Mouse (Mus musculus): Measurements from ENCODE around the gene Hist1h2ak.
"Not testable (repeated sequence)": the region's sequence is repeated elsewhere in the genome, so short reads cannot be mapped to it uniquely, and the experiment has no call there.

Gene Hist1h2ak

DNA sequence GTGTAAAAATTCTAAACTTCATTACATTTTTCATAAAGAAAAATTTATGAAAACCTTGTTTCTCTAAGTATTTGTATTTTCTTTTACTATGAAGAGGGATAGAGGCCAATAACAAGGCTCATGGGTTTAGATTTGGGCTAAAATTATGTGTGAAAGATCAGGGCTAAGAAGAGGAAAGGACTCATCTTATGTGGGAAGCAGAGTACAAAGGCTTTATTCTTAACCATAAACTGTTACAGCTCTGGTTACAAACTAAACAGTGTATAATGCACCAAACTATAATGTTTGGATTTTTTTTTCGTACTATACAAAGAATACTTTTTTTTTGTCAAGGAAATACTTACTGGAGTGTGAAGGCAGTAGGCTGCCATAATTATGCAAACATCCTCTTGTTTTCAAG lies 2.1 kb upstream of the Hist1h2ak start:
- DNase-seq = no peak

GRCm38 (mm10) chr13:21754294-21755001 lies 821 bp upstream of the Hist1h2ak start:
- DNase-seq = peak in 1 of 2 experiments; percentile 15

- no peak for DNase-seq
Observed at GRCm38 (mm10) chr13:21753051-21753523, 540 bp downstream of the Hist1h2ak start.

GRCm38 (mm10) chr13:21752356-21752755 lies 1.3 kb downstream of the Hist1h2ak start:
- no peak for DNase-seq

DNA sequence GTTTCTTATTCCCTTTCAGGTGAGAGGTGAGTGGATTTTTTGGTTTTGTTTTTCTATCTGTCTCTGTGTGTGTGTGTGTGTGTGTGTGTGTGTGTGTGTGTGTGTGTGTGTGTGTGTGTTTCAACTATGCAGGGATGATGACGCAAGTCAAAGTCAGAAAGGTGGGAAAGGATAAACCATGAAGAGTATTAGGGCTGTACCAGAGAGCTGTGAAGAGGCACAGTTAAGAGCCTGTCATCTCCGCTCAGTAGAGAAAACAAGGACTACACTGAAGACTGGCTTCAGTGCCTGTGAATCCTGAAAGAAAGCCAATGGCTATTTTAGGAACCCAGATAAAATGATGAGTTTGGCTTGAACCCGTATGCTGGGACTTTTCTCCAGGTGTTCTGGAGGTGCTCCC lies 1.8 kb downstream of the Hist1h2ak start:
- no peak for DNase-seq

DNA sequence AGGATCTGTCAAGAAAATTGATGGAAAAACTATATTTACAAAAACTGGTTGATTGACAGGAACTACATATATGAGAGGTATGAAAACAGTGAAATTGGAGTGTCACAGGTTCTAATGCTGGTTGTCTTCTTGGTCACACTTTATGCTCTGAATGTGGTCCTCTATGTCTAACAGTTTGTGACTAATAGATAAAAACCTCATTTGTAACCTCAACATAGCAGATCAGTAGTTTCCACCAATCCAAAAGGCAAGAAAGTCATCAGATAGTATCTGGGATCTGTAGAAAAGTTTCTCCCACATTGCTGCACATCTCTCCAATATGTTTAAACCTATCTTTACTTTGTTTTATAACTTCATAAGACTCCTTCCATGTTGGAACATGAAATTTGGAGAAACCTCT lies 2.2 kb downstream of the Hist1h2ak start:
- no peak for DNase-seq

DNA sequence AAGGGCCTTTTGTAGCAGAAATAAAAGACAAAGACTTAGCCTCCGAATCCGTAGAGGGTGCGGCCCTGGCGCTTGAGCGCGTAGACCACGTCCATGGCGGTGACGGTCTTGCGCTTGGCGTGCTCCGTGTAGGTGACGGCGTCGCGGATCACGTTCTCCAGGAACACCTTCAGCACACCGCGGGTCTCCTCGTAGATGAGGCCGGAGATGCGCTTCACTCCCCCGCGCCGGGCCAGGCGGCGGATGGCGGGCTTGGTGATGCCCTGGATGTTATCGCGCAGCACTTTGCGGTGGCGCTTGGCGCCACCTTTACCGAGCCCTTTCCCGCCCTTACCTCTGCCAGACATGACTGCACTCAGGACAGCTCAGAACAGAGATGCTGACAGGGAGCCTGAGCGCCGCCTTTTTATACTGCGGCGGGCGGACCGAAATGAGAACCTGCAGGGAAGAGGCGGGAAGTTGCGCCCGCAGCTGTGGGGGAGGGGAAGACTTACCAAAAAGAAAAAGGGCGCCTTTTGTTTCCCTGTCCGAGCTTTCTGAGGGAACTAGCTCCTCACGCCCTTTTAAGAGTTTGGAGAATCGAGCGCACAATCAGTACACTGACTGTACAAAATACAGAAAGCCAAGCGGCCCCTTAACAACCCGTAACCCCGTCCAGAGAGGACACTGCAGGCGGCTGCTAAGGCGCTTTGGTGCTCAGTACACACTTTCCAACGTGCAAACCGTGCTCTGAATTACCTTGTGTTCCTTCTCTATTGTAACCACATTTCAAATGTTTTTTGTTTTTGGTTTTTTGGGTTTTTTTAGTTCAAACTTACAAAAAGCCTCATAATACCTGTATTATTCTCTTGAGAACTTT lies 3.2 kb downstream of the Hist1h2ak start, which contains the start of gene Hist1h4k:
TSS of gene Hist1h4k (minus strand) at position 347 of the 859 bp plus-strand sequence.
- DNase-seq = peak; percentile 92 to 94

- no peak for DNase-seq
Observed at GRCm38 (mm10) chr13:21749387-21750158, 4.1 kb downstream of the Hist1h2ak start.

DNA sequence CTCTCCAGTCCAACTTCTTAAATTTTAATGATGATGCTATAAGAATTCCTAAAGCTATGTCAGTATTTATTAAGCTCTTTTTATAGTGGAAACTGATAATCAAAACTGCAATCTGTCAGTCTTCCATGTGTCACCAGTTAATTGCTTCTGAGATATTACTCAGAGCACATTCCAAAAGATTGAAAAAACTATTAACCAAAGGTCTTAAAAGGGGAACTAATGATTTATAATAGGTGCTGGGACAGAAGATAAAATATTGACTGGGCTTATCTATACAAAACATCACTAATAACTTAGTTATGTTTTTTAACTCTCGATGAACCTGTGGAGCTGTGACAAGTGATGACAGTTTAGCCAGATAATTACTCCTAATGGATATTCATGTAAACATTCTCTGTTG lies 8.6 kb downstream of the Hist1h2ak start:
- no peak for DNase-seq

- DNase-seq = peak; percentile 74 to 78
Observed at GRCm38 (mm10) chr13:21734906-21735767, 18.5 kb downstream of the Hist1h2ak start, which contains the start of gene Hist1h4j. Hist1h4j (plus strand) TSS chr13:21735064.

DNA sequence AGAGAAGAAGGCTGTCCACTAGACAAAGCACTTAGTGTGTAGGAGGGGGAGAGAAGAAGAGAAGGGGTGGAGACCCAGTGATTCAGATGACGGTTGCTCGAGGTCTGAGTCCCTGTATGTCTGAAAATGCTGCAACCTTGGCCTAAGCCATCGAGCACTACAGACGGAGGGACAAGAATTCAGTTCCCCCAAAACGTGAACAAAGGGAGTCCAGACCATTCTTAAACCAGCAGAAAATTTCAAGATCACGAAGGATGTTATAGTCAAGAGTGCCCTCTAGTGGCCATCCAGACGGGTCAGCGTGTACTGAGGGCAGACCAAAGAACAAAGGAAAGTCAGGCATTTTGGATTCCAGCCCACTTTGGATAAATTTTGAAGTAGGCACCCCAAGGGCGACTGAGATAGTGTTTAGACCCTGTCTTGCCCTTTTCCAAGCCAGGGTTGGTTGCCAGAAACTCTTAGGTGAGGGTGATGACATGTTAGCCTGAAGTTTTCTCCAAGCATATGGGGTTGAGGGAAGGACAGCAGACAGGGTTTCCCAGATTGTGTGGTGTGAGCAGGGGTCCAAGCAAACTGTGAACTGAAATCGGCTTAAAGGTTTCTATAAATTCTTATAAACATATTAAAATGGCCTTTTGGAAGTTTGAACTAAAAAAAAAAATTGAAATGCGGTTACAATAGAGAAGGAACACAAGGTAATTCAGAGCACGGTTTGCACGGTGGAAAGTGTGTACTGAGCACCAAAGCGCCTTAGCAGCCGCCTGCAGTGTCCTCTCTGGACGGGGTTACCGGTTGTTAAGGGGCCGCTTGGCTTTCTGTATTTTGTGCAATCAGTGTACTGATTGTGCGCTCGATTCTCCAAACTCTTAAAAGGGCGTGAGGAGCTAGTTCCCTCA lies 19.4 kb downstream of the Hist1h2ak start:
- DNase-seq = peak; percentile 81 to 82

DNA sequence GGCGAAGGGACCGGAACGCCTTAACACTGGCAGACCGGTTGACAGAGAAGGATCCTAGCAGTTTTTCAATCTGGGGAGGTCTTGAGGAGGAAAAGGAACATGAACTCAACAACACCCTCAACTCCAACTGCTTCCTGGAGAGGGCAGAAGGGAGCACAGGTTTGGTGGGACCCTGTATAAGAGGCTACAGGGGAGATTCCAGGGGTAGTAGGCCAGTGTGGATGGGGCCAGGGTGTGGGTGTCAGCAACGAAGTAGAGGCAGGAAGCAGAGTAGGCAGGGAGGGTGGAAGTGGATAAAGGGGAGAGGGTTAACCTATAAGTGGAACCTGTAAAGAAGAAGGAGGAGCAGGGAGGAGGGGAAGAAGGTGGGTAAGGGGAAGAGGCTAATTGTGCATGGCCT lies 20.2 kb downstream of the Hist1h2ak start:
- DNase-seq = no peak

GRCm38 (mm10) chr13:21729544-21729943 lies 24.1 kb downstream of the Hist1h2ak start:
- no peak for DNase-seq

DNA sequence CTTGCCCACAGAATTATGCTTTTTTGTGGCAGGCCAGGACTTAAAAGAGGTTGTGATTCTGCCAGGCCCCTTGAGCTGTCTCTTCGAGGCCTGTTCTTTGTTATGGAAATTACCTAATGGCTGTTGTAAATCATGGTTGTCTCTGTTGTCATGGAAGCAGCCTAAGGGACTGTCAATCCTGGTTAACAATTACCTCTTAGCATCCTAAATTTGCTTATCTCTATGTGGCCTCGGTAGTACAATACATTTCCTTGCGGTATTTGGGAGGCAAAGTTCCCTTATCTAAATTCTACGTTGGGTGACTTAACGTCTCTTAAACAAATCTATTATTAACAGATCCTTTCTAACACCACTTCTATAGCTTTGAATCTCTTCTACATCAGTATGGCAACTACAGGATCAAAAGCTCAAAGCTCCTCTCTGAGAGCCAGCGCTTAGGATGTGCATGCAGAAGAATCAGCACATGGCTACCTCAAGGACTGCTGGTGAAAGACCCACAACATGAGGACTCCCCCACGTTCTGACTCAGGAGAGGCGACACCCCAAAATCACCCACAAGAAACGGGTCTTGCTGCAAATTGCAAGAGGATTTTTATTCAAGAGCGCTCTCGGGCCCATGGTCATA lies 25.6 kb downstream of the Hist1h2ak start:
- no peak for DNase-seq

DNA sequence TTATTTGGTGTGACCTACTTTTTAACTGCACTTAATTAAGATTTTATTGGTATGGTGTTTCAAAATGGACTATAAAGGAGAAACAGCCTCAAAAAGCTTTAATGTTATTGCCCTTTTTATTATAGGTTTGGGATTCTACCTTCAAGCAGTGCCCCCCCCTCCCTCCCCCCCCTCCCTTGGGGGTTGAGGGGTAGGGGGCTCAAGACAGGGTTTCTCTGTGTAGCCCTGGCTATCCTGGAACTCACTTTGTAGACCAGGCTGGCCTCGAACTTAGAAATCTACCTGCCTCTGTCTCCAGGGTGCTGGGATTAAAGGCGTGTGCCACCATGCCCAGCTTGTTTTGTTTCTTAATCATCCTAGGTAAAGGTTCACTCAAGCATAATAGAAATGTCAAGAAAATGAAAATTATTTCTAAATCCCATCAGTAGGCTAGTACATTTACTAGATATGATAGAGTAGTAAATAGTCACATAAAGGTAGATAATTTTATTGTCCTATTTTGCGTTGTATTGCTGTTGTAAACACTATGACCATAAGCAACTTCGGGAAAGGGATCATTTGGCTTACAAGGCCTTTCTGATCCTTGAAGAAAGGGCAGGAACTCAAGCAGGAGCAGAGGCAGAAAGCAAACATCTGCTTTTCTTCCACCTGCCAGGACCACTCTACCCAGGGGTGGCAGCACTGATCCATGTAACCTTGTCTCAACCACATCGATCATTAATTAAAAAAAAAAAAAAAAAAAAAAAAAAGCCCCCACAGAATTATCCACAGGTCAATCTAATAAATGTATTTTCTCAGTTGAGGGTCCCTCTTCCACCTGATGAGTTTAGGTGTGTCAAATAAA lies 30.4 kb downstream of the Hist1h2ak start:
- no peak for DNase-seq

DNA sequence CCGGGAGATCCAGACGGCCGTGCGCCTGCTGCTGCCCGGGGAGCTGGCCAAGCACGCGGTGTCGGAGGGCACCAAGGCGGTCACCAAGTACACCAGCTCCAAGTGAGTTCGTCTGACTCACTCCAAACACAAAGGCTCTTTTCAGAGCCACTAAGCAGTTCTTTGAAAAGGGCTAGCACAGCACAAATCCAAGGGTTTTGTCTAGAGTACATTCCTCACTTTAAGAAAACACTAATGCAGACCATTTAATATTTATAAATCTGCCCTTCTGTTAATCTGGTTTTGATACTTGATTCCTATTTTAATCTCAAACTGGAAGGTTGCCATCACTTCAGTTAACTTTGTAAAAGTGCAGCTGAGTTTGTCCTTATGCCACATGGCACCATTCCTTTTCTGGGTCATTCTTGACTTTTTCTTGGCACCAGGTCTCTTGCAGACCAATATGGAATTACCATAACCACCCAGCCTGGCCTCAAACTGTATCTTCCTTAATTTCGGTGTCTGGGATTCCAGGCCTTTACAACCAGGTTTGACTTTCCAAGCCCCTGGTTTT lies 31.2 kb downstream of the Hist1h2ak start:
- no peak for DNase-seq

DNA sequence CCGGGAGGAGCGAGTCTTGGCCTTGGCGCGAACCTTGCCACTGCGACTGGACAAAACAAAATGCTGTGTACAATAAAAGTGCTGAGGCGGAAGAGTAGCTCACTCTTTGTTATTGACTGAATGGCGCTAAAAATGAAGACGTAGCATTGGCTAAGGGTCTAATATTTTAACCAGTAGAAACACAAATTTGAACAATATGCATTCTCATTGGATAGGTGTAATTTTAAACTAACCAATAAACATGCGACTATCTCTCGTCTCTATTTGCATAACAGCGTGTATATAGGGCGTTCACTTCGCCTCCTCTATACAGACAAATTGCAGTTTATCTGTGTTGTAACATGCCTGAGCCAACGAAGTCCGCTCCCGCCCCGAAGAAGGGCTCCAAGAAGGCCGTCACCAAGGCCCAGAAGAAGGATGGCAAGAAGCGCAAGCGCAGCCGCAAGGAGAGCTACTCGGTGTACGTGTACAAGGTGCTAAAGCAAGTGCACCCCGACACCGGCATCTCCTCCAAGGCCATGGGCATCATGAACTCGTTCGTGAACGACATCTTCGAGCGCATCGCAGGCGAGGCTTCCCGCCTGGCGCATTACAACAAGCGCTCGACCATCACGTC lies 31.8 kb downstream of the Hist1h2ak start, which contains the start of gene Hist1h2bm:
TSS of gene Hist1h2bm (plus strand) at position 288 of the 616 bp plus-strand sequence.
- DNase-seq = peak; percentile 51 to 65

- not testable (repeated sequence) for DNase-seq
Observed at GRCm38 (mm10) chr13:21721107-21721756, 32.4 kb downstream of the Hist1h2ak start.

All from cerebellum, adult 18-20 months (tissue).